Mouse (Mus musculus): ENCODE data around the gene Hspb3. TPM values are rescaled to one million over a fixed set of nuclear protein-coding genes. Genes with fewer than 3 reads are reported as not detected.

Gene Hspb3
- polyA plus RNA-seq, 1 experiment from 2014 or later, result 2.0 TPM

DNA sequence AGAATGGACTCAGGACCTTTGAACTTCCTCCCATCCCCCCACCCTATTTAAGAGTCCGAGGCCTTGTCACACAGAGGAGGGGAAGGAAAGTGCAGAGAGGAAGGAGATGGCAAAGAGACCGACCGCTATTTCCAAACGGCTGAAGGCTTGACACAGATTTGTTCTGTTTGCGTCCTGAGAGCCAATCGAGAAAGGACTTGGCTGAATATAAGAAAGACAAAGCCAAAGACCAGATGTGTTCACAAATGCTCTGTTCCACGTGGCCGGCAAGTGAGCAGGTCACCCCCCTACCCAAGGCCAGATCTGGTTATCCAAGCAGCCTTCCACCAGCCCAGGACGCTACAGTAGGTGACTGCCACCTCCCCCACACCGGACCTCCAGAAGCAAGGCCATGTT is 47.9 kb downstream of the Hspb3 start:
- Histone ChIP-seq H3K36me3 (no peaks in the 10 kb centered on the region), H3K4me1 (peaks cover 73% of the 10 kb centered on the region), H3K27me3 (no peaks in the 10 kb centered on the region), H3K4me2 (peak overlapping the region; percentile 91), H3K4me3 (peak overlapping the region; percentile 90), H3K9ac (peak overlapping the region; percentile 93), H3K27ac (peak overlapping the region; percentile 39), H3K9me3 (no peaks in the 10 kb centered on the region)
- no peak for ATAC-seq (ENCODE audit: borderline replicate concordance, extremely low read depth, low FRiP score, low TSS enrichment)
- 2% methylated on average over 10 of the region's 10 CpGs for WGBS

- Histone ChIP-seq H3K4me1 (peaks cover 79% of the 10 kb centered on the region), H3K4me3 (peak overlapping the region; percentile 90), H3K4me2 (peak overlapping the region; percentile 91), H3K9me3 (no peaks in the 10 kb centered on the region), H3K9ac (peak overlapping the region; percentile 93), H3K36me3 (no peaks in the 10 kb centered on the region), H3K27me3 (no peaks in the 10 kb centered on the region), H3K27ac (peak overlapping the region; percentile 39)
- 7% methylated on average over 24 of the region's 24 CpGs for WGBS
- no peak for ATAC-seq (ENCODE audit: borderline replicate concordance, extremely low read depth, low FRiP score, low TSS enrichment)
Observed at GRCm38 (mm10) chr13:113614635-113615545, 48.6 kb downstream of the Hspb3 start.

GRCm38 (mm10) chr13:113613882-113614281 is 49.6 kb downstream of the Hspb3 start:
- WGBS, result 43% methylated on average over 10 of the region's 10 CpGs
- Histone ChIP-seq H3K4me2 (peak overlapping the region; percentile 91), H3K27me3 (no peaks in the 10 kb centered on the region), H3K36me3 (no peaks in the 10 kb centered on the region), H3K9me3 (no peaks in the 10 kb centered on the region), H3K27ac (no peak overlapping the region), H3K4me1 (peaks cover 84% of the 10 kb centered on the region), H3K9ac (no peak overlapping the region), H3K4me3 (peak overlapping the region; percentile 90)
- no peak for ATAC-seq (ENCODE audit: borderline replicate concordance, extremely low read depth, low FRiP score, low TSS enrichment)

DNA sequence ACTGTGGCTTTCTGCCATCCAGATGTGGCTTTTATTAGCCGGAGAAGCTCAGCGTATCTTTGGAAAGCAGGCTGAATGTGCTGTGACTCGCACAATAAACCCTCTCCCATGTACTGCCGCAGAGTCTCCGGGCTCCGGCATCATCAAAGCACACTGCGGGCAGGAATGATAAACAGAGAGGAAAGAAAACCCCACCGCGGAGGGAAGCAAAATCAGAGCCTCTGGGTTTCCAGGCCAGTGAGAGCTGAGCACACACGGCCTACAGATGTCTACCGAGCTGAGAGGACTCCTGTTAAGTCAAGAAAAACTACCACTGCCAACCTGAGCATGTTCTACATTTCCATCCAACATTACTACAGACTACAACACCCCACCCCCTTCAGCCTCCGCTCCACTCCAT is 50.1 kb downstream of the Hspb3 start:
- Histone ChIP-seq H3K9me3 (no peaks in the 10 kb centered on the region), H3K4me1 (peaks cover 87% of the 10 kb centered on the region), H3K27ac (peak overlapping the region; percentile 13; the same call in 1 of the 2 replicates), H3K4me3 (peak overlapping the region; percentile 90; the same call in 1 of the 2 replicates), H3K9ac (no peak overlapping the region), H3K4me2 (peak overlapping the region; percentile 91), H3K27me3 (no peaks in the 10 kb centered on the region), H3K36me3 (no peaks in the 10 kb centered on the region)
- no peak for ATAC-seq (ENCODE audit: borderline replicate concordance, extremely low read depth, low FRiP score, low TSS enrichment)
- WGBS, result 19% methylated on average over 12 of the region's 12 CpGs

Other genes with a start within 250 kb of the Hspb3 start
- gene Snx18, start 45.1 kb downstream of the Hspb3 start, polyA plus RNA-seq (2015; fragmentation: Nextera tagmentation; extraction: Ambion mirVana), result 20.4 and 22.3 TPM in 2 replicates
- gene Arl15, start 130.8 kb upstream of the Hspb3 start, polyA plus RNA-seq (2015; fragmentation: Nextera tagmentation; extraction: Ambion mirVana), result 8.2 and 10.6 TPM in 2 replicates